Mouse (Mus musculus): ENCODE measurements around the gene Ccdc158. TPM values are rescaled to one million over a fixed set of nuclear protein-coding genes. Genes with fewer than 3 reads are reported as not detected.

Ccdc158 gene
- total and polyA plus RNA-seq, 2 experiments from 2014 or later = 0.45 TPM; not detected in 1

GRCm38 (mm10) chr5:92715319-92715718 is 40.2 kb upstream of the Ccdc158 start:
- DNase-seq (ENCODE audit: low spot score) (no peak), ATAC-seq (ENCODE audit: insufficient read depth, low read depth) (no peak)
- Histone ChIP-seq H3K4me1 (ENCODE audit: control insufficient read depth, insufficient read depth) (peaks cover 6% of the 10 kb centered on the region), H3K9me3 (replicated peaks; ENCODE audit: control insufficient read depth, low read length) (no peaks in the 10 kb centered on the region), H3K4me2 (ENCODE audit: low read depth, low read length) (no peak overlapping the region), H3K4me3 (ENCODE audit: low read depth, low read length) (no peak overlapping the region), H3K9ac (replicated peaks; ENCODE audit: low read depth, low read length) (no peak overlapping the region), H3K27ac (ENCODE audit: low read depth) (no peak overlapping the region), H3K36me3 (replicated peaks; ENCODE audit: control insufficient read depth, insufficient read depth, low read length) (no peaks in the 10 kb centered on the region), H3K27me3 (ENCODE audit: control insufficient read depth, insufficient read depth, low read length) (no peaks in the 10 kb centered on the region)
- WGBS = 70% methylated on average over 11 of the region's 11 CpGs
- TF ChIP-seq CTCF (IDR thresholded peaks at IDR 0.05; ENCODE audit: low read depth) (no peak), EP300 (IDR thresholded peaks at IDR 0.05; ENCODE audit: low read depth) (no peak)

GRCm38 (mm10) chr5:92714886-92715285 is 39.8 kb upstream of the Ccdc158 start:
- TF ChIP-seq EP300 (IDR thresholded peaks at IDR 0.05; ENCODE audit: low read depth) = no peak
- TF ChIP-seq CTCF (IDR thresholded peaks at IDR 0.05; ENCODE audit: low read depth) = no peak
- 89% methylated on average over 2 of the region's 2 CpGs for WGBS
- H3K4me3 ChIP-seq (ENCODE audit: low read depth, low read length) = no peak overlapping the region

GRCm38 (mm10) chr5:92712621-92713395 is 37.7 kb upstream of the Ccdc158 start:
- DNase-seq (ENCODE audit: low spot score) = no peak
- Histone ChIP-seq H3K27me3 (ENCODE audit: control insufficient read depth, insufficient read depth, low read length) (no peaks in the 10 kb centered on the region), H3K36me3 (replicated peaks; ENCODE audit: control insufficient read depth, insufficient read depth, low read length) (no peaks in the 10 kb centered on the region), H3K27ac (ENCODE audit: low read depth) (no peak overlapping the region), H3K9ac (replicated peaks; ENCODE audit: low read depth, low read length) (no peak overlapping the region), H3K9me3 (replicated peaks; ENCODE audit: control insufficient read depth, low read length) (no peaks in the 10 kb centered on the region), H3K4me3 (ENCODE audit: low read depth, low read length) (no peak overlapping the region), H3K4me1 (ENCODE audit: control insufficient read depth, insufficient read depth) (peaks cover under 1% of the 10 kb centered on the region; the same call in 1 of the 2 replicates), H3K4me2 (ENCODE audit: low read depth, low read length) (no peak overlapping the region)
- ATAC-seq (ENCODE audit: insufficient read depth, low read depth) = no peak
- WGBS = 83% methylated on average over 5 of the region's 5 CpGs
- no peak for TF ChIP-seq CTCF (IDR thresholded peaks at IDR 0.05; ENCODE audit: low read depth)
- no peak for TF ChIP-seq EP300 (IDR thresholded peaks at IDR 0.05; ENCODE audit: low read depth)

More at GRCm38 (mm10) chr5:92714886-92715285, 39.8 kb upstream of the Ccdc158 start:
- H3K27ac ChIP-seq (ENCODE audit: low read depth) = no peak overlapping the region
- no peak overlapping the region for H3K4me2 ChIP-seq (ENCODE audit: low read depth, low read length)
- peaks cover 6% of the 10 kb centered on the region for H3K4me1 ChIP-seq (ENCODE audit: control insufficient read depth, insufficient read depth)
- ATAC-seq (ENCODE audit: insufficient read depth, low read depth) (no peak), DNase-seq (ENCODE audit: low spot score) (no peak)
- H3K27me3 ChIP-seq (ENCODE audit: control insufficient read depth, insufficient read depth, low read length) = no peaks in the 10 kb centered on the region
- no peaks in the 10 kb centered on the region for H3K9me3 ChIP-seq (replicated peaks; ENCODE audit: control insufficient read depth, low read length)
- no peak overlapping the region for H3K9ac ChIP-seq (replicated peaks; ENCODE audit: low read depth, low read length)
- no peaks in the 10 kb centered on the region for H3K36me3 ChIP-seq (replicated peaks; ENCODE audit: control insufficient read depth, insufficient read depth, low read length)

GRCm38 (mm10) chr5:92711666-92712290 is 36.7 kb upstream of the Ccdc158 start:
- no peak overlapping the region for H3K4me3 ChIP-seq (ENCODE audit: low read depth, low read length)
- no peaks in the 10 kb centered on the region for H3K27me3 ChIP-seq (ENCODE audit: control insufficient read depth, insufficient read depth, low read length)
- H3K9ac ChIP-seq (replicated peaks; ENCODE audit: low read depth, low read length) = no peak overlapping the region
- 77% methylated on average over 5 of the region's 5 CpGs for WGBS
- H3K4me1 ChIP-seq (ENCODE audit: control insufficient read depth, insufficient read depth) = no peaks in the 10 kb centered on the region
- H3K9me3 ChIP-seq (replicated peaks; ENCODE audit: control insufficient read depth, low read length) = no peaks in the 10 kb centered on the region
- TF ChIP-seq EP300 (IDR thresholded peaks at IDR 0.05; ENCODE audit: low read depth) (no peak), CTCF (IDR thresholded peaks at IDR 0.05; ENCODE audit: low read depth) (no peak)
- no peak overlapping the region for H3K27ac ChIP-seq (ENCODE audit: low read depth)
- no peak overlapping the region for H3K4me2 ChIP-seq (ENCODE audit: low read depth, low read length)
- H3K36me3 ChIP-seq (replicated peaks; ENCODE audit: control insufficient read depth, insufficient read depth, low read length) = no peaks in the 10 kb centered on the region
- ATAC-seq (ENCODE audit: insufficient read depth, low read depth) (no peak), DNase-seq (ENCODE audit: low spot score) (no peak)

- Histone ChIP-seq H3K9ac (replicated peaks; ENCODE audit: low read depth, low read length) (no peak overlapping the region), H3K27ac (ENCODE audit: low read depth) (no peak overlapping the region), H3K4me3 (ENCODE audit: low read depth, low read length) (no peak overlapping the region), H3K4me2 (ENCODE audit: low read depth, low read length) (no peak overlapping the region), H3K27me3 (ENCODE audit: control insufficient read depth, insufficient read depth, low read length) (no peaks in the 10 kb centered on the region), H3K36me3 (replicated peaks; ENCODE audit: control insufficient read depth, insufficient read depth, low read length) (no peaks in the 10 kb centered on the region), H3K4me1 (ENCODE audit: control insufficient read depth, insufficient read depth) (no peaks in the 10 kb centered on the region), H3K9me3 (replicated peaks; ENCODE audit: control insufficient read depth, low read length) (no peaks in the 10 kb centered on the region)
- WGBS = 83% methylated on average over 8 of the region's 8 CpGs
- DNase-seq (ENCODE audit: low spot score) (no peak), ATAC-seq (ENCODE audit: insufficient read depth, low read depth) (no peak)
- TF ChIP-seq CTCF (IDR thresholded peaks at IDR 0.05; ENCODE audit: low read depth) (no peak), EP300 (IDR thresholded peaks at IDR 0.05; ENCODE audit: low read depth) (no peak)
These were observed 35.7 kb upstream of the Ccdc158 start for GRCm38 (mm10) chr5:92710779-92711178.

All from heart, postnatal 0 days (tissue).